In the genomic region with DNA sequence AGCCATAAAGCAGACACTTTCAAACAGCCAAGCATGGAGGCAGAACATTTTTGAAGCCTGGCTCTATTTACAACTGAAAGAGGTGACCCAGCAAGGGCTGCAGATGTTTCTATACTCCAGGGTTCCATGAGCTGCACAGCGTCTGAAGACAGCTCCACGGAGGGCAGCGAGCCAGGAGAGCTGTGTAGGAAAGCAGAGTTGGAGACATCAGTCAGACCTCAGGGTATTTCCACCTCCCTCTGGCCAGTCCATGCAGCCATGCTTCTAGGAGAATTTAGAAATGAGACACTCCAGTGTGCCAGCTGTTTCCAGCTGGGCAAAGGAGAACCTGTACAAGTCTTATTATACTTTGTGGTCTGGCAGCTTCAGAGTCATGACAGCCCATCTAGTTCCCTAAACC, we compare ENCODE assay signal across 16 mouse cellular contexts.
DNase-seq lines count a peak whose midpoint lies in the region.
"Had no signal": no experiment of that assay in that cellular context is flagged by ENCODE, and none has a peak within 500 bp of the region (broad histone marks: within the 10 kb centered on the region; RNA-seq: fewer than 3 reads in every experiment).

No protein-coding gene starts in this region.

- intact Hi-C loops in gastrocnemius, postnatal 14 days (cut with DNase I; ENCODE audit: low total_unique reads) = no loop called here
- intact Hi-C loops in gastrocnemius, postnatal 36 days (cut with DNase I) = loop anchor here (1.0 to 10.0 kb wide), 3 partner anchors 81 to 545 kb away; no protein-coding TSS in a partner anchor

- peak; percentile 44 for DNase-seq in gastrocnemius, postnatal 14 days
- DNase-seq in gastrocnemius, postnatal 36 days = no peak
- DNase-seq in kidney, postnatal 14 days = peak; percentile 16
- DNase-seq in kidney, adult 18-20 months = no peak
- peak; percentile 74 for DNase-seq in NIH3T3 (ENCODE audit: low read depth)
- peak; percentile 60 for DNase-seq in lung, postnatal 10 days
- DNase-seq in Muller cell, postnatal 12 days (ENCODE audit: inconsistent ontology term) = no peak
- no peak for DNase-seq in spleen, postnatal 4 days (ENCODE audit: low spot score in 2 of 2)
- DNase-seq: adrenal gland, postnatal 14 days; cerebellum, adult 11-12 months; cerebellum, postnatal 36 days; gastrocnemius, adult 2 months; heart, postnatal 36 days; liver; right cerebral cortex, postnatal 14 days; thymus, postnatal 4 days had no signal

Comparison
In these comparisons a context has a peak if more than half of its experiments do, and no peak if none do; other contexts are left out.
1. DNase-seq: peak in gastrocnemius, postnatal 14 days (single experiment), kidney, postnatal 14 days (single experiment), NIH3T3 (single experiment) and lung, postnatal 10 days (single experiment); none in gastrocnemius, postnatal 36 days (0 of 2), kidney, adult 18-20 months (single experiment), Muller cell, postnatal 12 days (single experiment) and spleen, postnatal 4 days (0 of 2).